ENCODE assay signal across 18 mouse cellular contexts in genomic region chr17:25429886-25430285, GRCm38 (mm10). TPM values are rescaled to one million over a fixed set of nuclear protein-coding genes. Genes with fewer than 3 reads are reported as not detected.
DNase-seq lines count a peak whose midpoint lies in the region; ATAC-seq lines count a peak whose summit lies in the region.
"Had no signal": no experiment of that assay in that cellular context is flagged by ENCODE, and none has a peak within 500 bp of the region (broad histone marks: within the 10 kb centered on the region; RNA-seq: fewer than 3 reads in every experiment).

No protein-coding gene starts in this region.

- peak overlapping the region; percentile 40; the same call in 1 of the 2 replicates for H3K9ac ChIP-seq in heart, embryonic 12.5 days
- peak overlapping the region; percentile 41; the same call in 1 of the 2 replicates for H3K9ac ChIP-seq in kidney, embryonic 16.5 days (replicated peaks; ENCODE audit: low read length)
- peak overlapping the region; percentile 93; the same call in 1 of the 2 replicates for H3K9ac ChIP-seq in neural tube, embryonic 13.5 days
- H3K9ac ChIP-seq: liver, embryonic 13.5 days had no signal

- H3K4me3 ChIP-seq in heart, embryonic 12.5 days, result peak overlapping the region; percentile 6; the same call in 1 of the 2 replicates
- H3K4me3 ChIP-seq in kidney, embryonic 16.5 days (ENCODE audit: low read length), result no peak overlapping the region
- no peak overlapping the region for H3K4me3 ChIP-seq in neural tube, embryonic 13.5 days
- H3K4me3 ChIP-seq: forebrain, embryonic 13.5 days; heart, adult 2 months; liver, embryonic 13.5 days had no signal

- 0 out of 2 replicates have a peak, but pooled peaks cover 6% of the 10 kb centered on the region for H3K27me3 ChIP-seq in heart, embryonic 12.5 days (replicated peaks)
- peaks cover 5% of the 10 kb centered on the region for H3K27me3 ChIP-seq in kidney, embryonic 16.5 days (ENCODE audit: insufficient read depth, low read length)
- peaks cover 42% of the 10 kb centered on the region for H3K27me3 ChIP-seq in neural tube, embryonic 13.5 days

- no peak for ATAC-seq in heart, embryonic 12.5 days (ENCODE audit: insufficient number of reproducible peaks, low FRiP score)
- no peak for ATAC-seq in kidney, embryonic 16.5 days (ENCODE audit: low FRiP score, low TSS enrichment)
- ATAC-seq in neural tube, embryonic 13.5 days (ENCODE audit: low read depth), result no peak
- ATAC-seq: forebrain, embryonic 13.5 days; inflammation-experienced regulatory T-cells, adult 6 months had no signal

- H3K4me2 ChIP-seq in heart, embryonic 12.5 days, result peak overlapping the region; percentile 77
- H3K4me2 ChIP-seq in kidney, embryonic 16.5 days (replicated peaks; ENCODE audit: low read depth, low read length), result 0 out of 2 replicates have a peak overlapping the region, but pooled peaks have one; percentile 2
- peak overlapping the region; percentile 82; the same call in 1 of the 2 replicates for H3K4me2 ChIP-seq in neural tube, embryonic 13.5 days
- H3K4me2 ChIP-seq: liver, embryonic 13.5 days had no signal

- peak overlapping the region; percentile 58 for H3K27ac ChIP-seq in heart, embryonic 12.5 days (ENCODE audit: poor library complexity, severe bottlenecking)
- 0 out of 2 replicates have a peak overlapping the region, but pooled peaks have one; percentile 43 for H3K27ac ChIP-seq in kidney, embryonic 16.5 days (ENCODE audit: low read length)
- H3K27ac ChIP-seq in neural tube, embryonic 13.5 days (replicated peaks), result no peak overlapping the region
- H3K27ac ChIP-seq: forebrain, embryonic 13.5 days; heart, adult 2 months; liver, embryonic 13.5 days had no signal

- peaks cover 88% of the 10 kb centered on the region for H3K4me1 ChIP-seq in heart, embryonic 12.5 days (replicated peaks)
- peaks cover 82% of the 10 kb centered on the region for H3K4me1 ChIP-seq in kidney, embryonic 16.5 days (ENCODE audit: insufficient read depth, low read length)
- H3K4me1 ChIP-seq in neural tube, embryonic 13.5 days (replicated peaks), result peaks cover 76% of the 10 kb centered on the region

- no peak for DNase-seq in heart, postnatal 4 days
- no peak for DNase-seq in kidney, postnatal 10 days
- DNase-seq in neural tube, embryonic 10.5 days (ENCODE audit: extremely low spot score, low spot score), result no peak
- no peak for DNase-seq in layer of hippocampus, postnatal 36 days
- DNase-seq: cerebellum, adult 18-20 months; heart, adult 2 months; liver, embryonic 13.5 days; lung, postnatal 14 days had no signal

- peaks cover 6% of the 10 kb centered on the region; the same call in 1 of the 2 replicates for H3K36me3 ChIP-seq in heart, embryonic 12.5 days
- no peaks in the 10 kb centered on the region for H3K36me3 ChIP-seq in kidney, embryonic 16.5 days (ENCODE audit: insufficient read depth, low read length)
- H3K36me3 ChIP-seq in neural tube, embryonic 13.5 days, result peaks cover 8% of the 10 kb centered on the region; the same call in 1 of the 2 replicates
- H3K36me3 ChIP-seq: liver, embryonic 13.5 days had no signal

- WGBS in heart, embryonic 12.5 days, result 33% methylated on average over 6 of the region's 6 CpGs
- 11% methylated on average over 6 of the region's 6 CpGs for WGBS in kidney, embryonic 16.5 days
- WGBS in neural tube, embryonic 13.5 days, result 31% methylated on average over 6 of the region's 6 CpGs

- no peaks in the 10 kb centered on the region for H3K9me3 ChIP-seq in heart, embryonic 12.5 days (replicated peaks)
- no peaks in the 10 kb centered on the region for H3K9me3 ChIP-seq in kidney, embryonic 16.5 days (ENCODE audit: low read length)
- H3K9me3 ChIP-seq in neural tube, embryonic 13.5 days, result no peaks in the 10 kb centered on the region
- H3K9me3 ChIP-seq: forebrain, embryonic 13.5 days; liver, embryonic 13.5 days had no signal

RNA-seq across cellular contexts. Expression of gene Cacna1h, which starts 3.7 kb away (rescaled TPM):
- 13.5 and 16.3 TPM in 2 replicates for polyA plus RNA-seq in heart, embryonic 12.5 days (2016; fragmentation: Nextera tagmentation; extraction: Ambion mirVana)
- 10 to 100 TPM; 14.5 to 19.1 TPM for total RNA-seq in heart, postnatal 4 days (2021)
- polyA plus RNA-seq in kidney, embryonic 16.5 days (2015; fragmentation: Nextera tagmentation; extraction: Ambion mirVana), result 3.3 and 3.5 TPM in 2 replicates
- 12.0 and 12.6 TPM in 2 replicates for polyA plus RNA-seq in neural tube, embryonic 13.5 days (2015; fragmentation: Nextera tagmentation; extraction: Ambion mirVana)
- total RNA-seq in layer of hippocampus, postnatal 36 days (2021), result 100 to 1,000 TPM; 107 to 127 TPM
- polyA plus RNA-seq: C2C12; inflammation-experienced regulatory T-cells, adult 6 months had no signal

RNA-seq across cellular contexts. Expression of gene Tekt4, which starts 24.5 kb away (rescaled TPM):
- polyA plus RNA-seq in heart, embryonic 12.5 days (2016; fragmentation: Nextera tagmentation; extraction: Ambion mirVana), result 0.45 and 0.54 TPM in 2 replicates
- under 1 TPM in 1 of 2 experiments, not detected in 1; 0.26 TPM for total RNA-seq in heart, postnatal 4 days (2021)
- not detected in 2 replicates for polyA plus RNA-seq in kidney, embryonic 16.5 days (2015; fragmentation: Nextera tagmentation; extraction: Ambion mirVana)
- polyA plus RNA-seq in neural tube, embryonic 13.5 days (2015; fragmentation: Nextera tagmentation; extraction: Ambion mirVana), result 0.57 and 0.87 TPM in 2 replicates
- total RNA-seq in layer of hippocampus, postnatal 36 days (2021), result 1 to 10 TPM; 1.2 to 2.8 TPM
- total RNA-seq: adrenal gland, adult 18-20 months; common myeloid progenitor, adult 5-6 weeks; ES-E14; heart, adult 2 months had no signal
- polyA plus RNA-seq: C2C12; inflammation-experienced regulatory T-cells, adult 6 months; kidney, embryonic 14.5 days; liver, embryonic 13.5 days had no signal

Comparison
In these comparisons a context has a peak if more than half of its experiments do, and no peak if none do; other contexts are left out.
1. H3K4me2 ChIP-seq: peak in every context shown above with its lines; median percentile 82 in neural tube, embryonic 13.5 days; 77 in heart, embryonic 12.5 days; 2 in kidney, embryonic 16.5 days.
2. H3K9ac ChIP-seq: peak in every context shown above with its lines; median percentile 93 in neural tube, embryonic 13.5 days; 41 in kidney, embryonic 16.5 days; 40 in heart, embryonic 12.5 days.